Mouse (Mus musculus) heart, adult 2 months (tissue): ENCODE results near the gene Pxylp1.

ENCODE experiments used
- CTCF ChIP-seq: fragments of 200-600 bp; IDR thresholded peaks from 2 replicates; pipeline ENCODE4 v1.8.1; 2022; ENCODE audit warnings: antibody characterized with exemption, mild to moderate bottlenecking, moderate library complexity
- EP300 ChIP-seq: fragments of 200-500 bp; IDR thresholded peaks from 2 replicates; pipeline ENCODE4 v1.6.1; 2011; ENCODE audit warnings: low read depth, low read length, control low read depth; ENCODE audit not compliant: insufficient read depth
- POLR2A ChIP-seq: fragments of 200-500 bp; IDR thresholded peaks from 2 replicates; pipeline ENCODE4 v1.6.1; 2011; ENCODE audit warnings: mild to moderate bottlenecking, low read depth, low read length, control low read depth; ENCODE audit not compliant: insufficient read depth

DNA sequence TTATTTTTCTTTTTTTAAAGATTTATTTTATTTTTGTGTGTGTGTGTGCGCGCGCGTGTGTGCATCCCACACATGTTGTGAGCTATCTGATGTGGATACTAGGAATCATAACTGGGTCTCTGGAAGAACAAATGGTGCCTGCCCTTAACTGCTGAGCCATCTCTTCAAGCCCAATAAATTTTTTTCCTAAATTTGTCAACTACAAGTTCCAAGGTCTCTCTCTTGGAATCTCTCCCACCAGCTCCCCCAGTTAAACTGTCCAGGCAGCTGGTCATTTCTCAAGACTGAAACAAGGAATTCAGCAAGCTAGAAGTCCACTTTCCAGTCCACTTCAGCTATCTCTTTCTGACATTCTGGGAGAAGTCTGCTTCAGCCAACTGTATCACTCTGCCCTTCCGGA, 26.3 kb downstream of the Pxylp1 start:
- no peak for TF ChIP-seq CTCF
- no peak for TF ChIP-seq POLR2A
- no peak for TF ChIP-seq EP300
